Mouse (Mus musculus) midbrain, embryonic 14.5 days (tissue): ENCODE results near the gene Dab1. TPM values are rescaled to one million over a fixed set of nuclear protein-coding genes. Genes with fewer than 3 reads are reported as not detected.

ENCODE experiments used
- ATAC-seq: fragments of 200-750 bp; cut with Nextera tagmentation; 2 replicates; pipeline ENCODE4 v1.8.0; 2017; ENCODE audit warnings: moderate number of reproducible peaks, moderate library complexity; ENCODE audit not compliant: low FRiP score, low TSS enrichment
- DNase-seq: peaks from one replicate; pipeline ENCODE4 v3.0.0-alpha.2; 2015
- H3K27ac ChIP-seq: fragments of 300-500 bp; sonication (generic); replicated peaks from 2 replicates; pipeline ENCODE4 v1.5.1; 2014; ENCODE audit warnings: mild to moderate bottlenecking, low read depth, low read length, moderate library complexity
- H3K27me3 ChIP-seq: fragments of 300-500 bp; sonication (generic); 2 replicates; pipeline ENCODE4 v1.6.1; 2014; ENCODE audit warnings: low read length, control low read depth, mixed read lengths; ENCODE audit not compliant: control insufficient read depth, insufficient read depth
- H3K36me3 ChIP-seq: fragments of 300-500 bp; sonication (generic); 2 replicates; pipeline ENCODE4 v1.6.1; 2014; ENCODE audit warnings: low read length, control low read depth; ENCODE audit not compliant: control insufficient read depth, insufficient read depth
- H3K4me1 ChIP-seq: fragments of 300-500 bp; sonication (generic); 2 replicates; pipeline ENCODE4 v1.6.1; 2014; ENCODE audit warnings: mild to moderate bottlenecking, antibody characterized with exemption, low read length, control low read depth; ENCODE audit not compliant: control insufficient read depth, insufficient read depth
- H3K4me2 ChIP-seq: fragments of 300-500 bp; sonication (generic); 2 replicates; pipeline ENCODE4 v1.6.1; 2014; ENCODE audit warnings: mild to moderate bottlenecking, low read length, moderate library complexity
- H3K4me3 ChIP-seq: fragments of 300-500 bp; sonication (generic); replicated peaks from 2 replicates; pipeline ENCODE4 v1.5.1; 2014; ENCODE audit warnings: low read depth, low read length
- H3K9ac ChIP-seq: fragments of 300-500 bp; sonication (generic); replicated peaks from 2 replicates; pipeline ENCODE4 v1.6.1; 2014; ENCODE audit warnings: mild to moderate bottlenecking, low read length, moderate library complexity
- H3K9me3 ChIP-seq: fragments of 300-500 bp; sonication (generic); 2 replicates; pipeline ENCODE4 v1.6.1; 2016; ENCODE audit warnings: low read length, control low read depth, mixed read lengths; ENCODE audit not compliant: control insufficient read depth
- WGBS: fragments of 180-500 bp; shearing (Covaris S2); extraction: QIAGEN DNeasy Blood & Tissue Kit; methylation state at CpG from one replicate; pipeline ENCODE4 v1.1.7; 2014; 5-methylcytosine and 5-hydroxymethylcytosine counted together
- polyA plus RNA-seq: library from polyadenylated mRNA; unstranded; fragments of >200 nt; fragmentation: Nextera tagmentation; extraction: Ambion mirVana; gene quantifications from 2 replicates; pipeline ENCODE4 v1.2.1, GENCODE M21; 2014

Dab1 gene
- polyA plus RNA-seq, 1 experiment from 2014 or later = 146 TPM

GRCm38 (mm10) chr4:103796416-103796815 is 177.3 kb downstream of the Dab1 start:
- WGBS = 75% methylated on average over 6 of the region's 6 CpGs

GRCm38 (mm10) chr4:103802439-103802838 is 183.3 kb downstream of the Dab1 start:
- Histone ChIP-seq H3K27me3 (no peaks in the 10 kb centered on the region), H3K4me2 (no peak overlapping the region), H3K9me3 (no peaks in the 10 kb centered on the region), H3K9ac (no peak overlapping the region), H3K27ac (no peak overlapping the region), H3K4me3 (no peak overlapping the region), H3K36me3 (no peaks in the 10 kb centered on the region), H3K4me1 (peaks cover 15% of the 10 kb centered on the region)
- WGBS = 91% methylated on average over 4 of the region's 4 CpGs
- DNase-seq = no peak
- no peak for ATAC-seq

More at GRCm38 (mm10) chr4:103796416-103796815, 177.3 kb downstream of the Dab1 start:
- Histone ChIP-seq H3K4me3 (no peak overlapping the region), H3K4me2 (no peak overlapping the region), H3K36me3 (no peaks in the 10 kb centered on the region), H3K9ac (no peak overlapping the region), H3K4me1 (peaks cover 13% of the 10 kb centered on the region; the same call in 1 of the 2 replicates), H3K27ac (no peak overlapping the region), H3K9me3 (no peaks in the 10 kb centered on the region), H3K27me3 (no peaks in the 10 kb centered on the region)
- ATAC-seq (no peak), DNase-seq (peak; percentile 27)

GRCm38 (mm10) chr4:103804461-103804860 is 185.3 kb downstream of the Dab1 start:
- WGBS = 31% methylated on average over 1 of the region's 1 CpGs
- H3K4me1 ChIP-seq = peaks cover 15% of the 10 kb centered on the region
- no peaks in the 10 kb centered on the region for H3K9me3 ChIP-seq
- no peaks in the 10 kb centered on the region for H3K27me3 ChIP-seq
- no peak overlapping the region for H3K4me2 ChIP-seq
- H3K27ac ChIP-seq = peak overlapping the region; percentile 66
- H3K9ac ChIP-seq = no peak overlapping the region
- H3K36me3 ChIP-seq = no peaks in the 10 kb centered on the region
- peak; percentile 73 for DNase-seq
- H3K4me3 ChIP-seq = no peak overlapping the region
- no peak for ATAC-seq

GRCm38 (mm10) chr4:103822669-103823068 is 203.5 kb downstream of the Dab1 start:
- Histone ChIP-seq H3K4me2 (no peak overlapping the region), H3K9me3 (no peaks in the 10 kb centered on the region), H3K9ac (no peak overlapping the region), H3K36me3 (no peaks in the 10 kb centered on the region), H3K4me3 (no peak overlapping the region), H3K27me3 (no peaks in the 10 kb centered on the region), H3K4me1 (no peaks in the 10 kb centered on the region), H3K27ac (no peak overlapping the region)
- ATAC-seq = no peak
- no peak for DNase-seq
- 88% methylated on average over 4 of the region's 4 CpGs for WGBS

DNA sequence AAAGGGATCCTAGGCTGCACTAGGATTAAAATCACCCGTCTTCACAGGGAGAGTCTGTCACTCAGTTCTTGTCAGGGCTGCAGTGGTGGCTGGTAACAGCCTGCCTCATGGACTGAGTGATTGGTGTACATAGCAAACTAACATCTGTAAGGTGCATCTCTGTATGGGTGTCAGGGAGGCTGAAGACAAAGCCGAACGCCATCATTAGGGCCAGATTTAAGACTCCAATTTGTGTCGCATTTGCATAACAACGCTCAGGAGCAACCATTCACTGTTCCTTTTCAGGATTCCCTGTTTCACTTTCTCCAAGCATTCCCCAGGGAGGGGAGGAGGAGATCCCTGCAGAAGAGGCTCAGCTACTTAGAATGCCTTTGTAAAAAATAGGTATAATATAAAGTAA is 219.2 kb downstream of the Dab1 start:
- 13% methylated on average over 5 of the region's 5 CpGs for WGBS
- Histone ChIP-seq H3K36me3 (no peaks in the 10 kb centered on the region), H3K27ac (no peak overlapping the region), H3K9me3 (no peaks in the 10 kb centered on the region), H3K4me3 (no peak overlapping the region), H3K4me2 (0 out of 2 replicates have a peak overlapping the region, but pooled peaks have one; percentile 5), H3K4me1 (no peaks in the 10 kb centered on the region), H3K9ac (no peak overlapping the region), H3K27me3 (no peaks in the 10 kb centered on the region)
- DNase-seq (peak; percentile 70), ATAC-seq (no peak; the same call in 1 of the 2 replicates)

GRCm38 (mm10) chr4:103839541-103839940 is 220.4 kb downstream of the Dab1 start:
- H3K4me1 ChIP-seq = no peaks in the 10 kb centered on the region
- no peak overlapping the region for H3K4me3 ChIP-seq
- no peaks in the 10 kb centered on the region for H3K27me3 ChIP-seq
- no peaks in the 10 kb centered on the region for H3K9me3 ChIP-seq
- no peak overlapping the region for H3K4me2 ChIP-seq
- 94% methylated on average over 2 of the region's 2 CpGs for WGBS
- no peak overlapping the region for H3K27ac ChIP-seq
- ATAC-seq = no peak
- H3K9ac ChIP-seq = no peak overlapping the region
- no peaks in the 10 kb centered on the region for H3K36me3 ChIP-seq
- DNase-seq = no peak

- H3K27me3 ChIP-seq = no peaks in the 10 kb centered on the region
- DNase-seq (peak; percentile 25), ATAC-seq (no peak)
- no peak overlapping the region for H3K27ac ChIP-seq
- H3K9me3 ChIP-seq = no peaks in the 10 kb centered on the region
- 75% methylated on average over 7 of the region's 7 CpGs for WGBS
- no peaks in the 10 kb centered on the region for H3K4me1 ChIP-seq
- no peaks in the 10 kb centered on the region for H3K36me3 ChIP-seq
- no peak overlapping the region for H3K4me2 ChIP-seq
- no peak overlapping the region for H3K9ac ChIP-seq
- no peak overlapping the region for H3K4me3 ChIP-seq
Observed at GRCm38 (mm10) chr4:103841126-103841525, 222.0 kb downstream of the Dab1 start.

DNA sequence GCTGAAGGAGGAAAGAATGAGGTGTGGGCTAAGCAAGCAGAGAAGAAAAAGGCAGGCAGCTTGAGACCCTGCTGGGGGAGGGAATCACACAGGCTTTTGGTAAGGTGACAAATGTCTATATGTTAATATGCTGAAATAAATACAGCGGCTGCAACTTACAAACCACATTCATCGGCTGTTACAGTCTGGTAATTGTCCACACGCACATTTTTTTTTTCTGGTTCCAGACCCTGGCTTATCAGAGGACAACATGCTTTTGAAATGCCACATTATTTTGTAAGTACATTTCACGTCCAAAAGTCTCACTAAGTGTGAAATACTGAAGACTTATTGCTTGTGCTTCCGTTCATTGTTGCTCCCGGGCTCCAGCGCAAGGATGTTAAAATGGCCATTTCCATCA is 225.5 kb downstream of the Dab1 start:
- no peak overlapping the region for H3K4me3 ChIP-seq
- no peak overlapping the region for H3K27ac ChIP-seq
- no peak for DNase-seq
- no peaks in the 10 kb centered on the region for H3K9me3 ChIP-seq
- no peaks in the 10 kb centered on the region for H3K36me3 ChIP-seq
- 72% methylated on average over 7 of the region's 7 CpGs for WGBS
- no peak overlapping the region for H3K9ac ChIP-seq
- H3K4me1 ChIP-seq = no peaks in the 10 kb centered on the region
- no peak overlapping the region for H3K4me2 ChIP-seq
- no peaks in the 10 kb centered on the region for H3K27me3 ChIP-seq
- no peak for ATAC-seq

GRCm38 (mm10) chr4:103857173-103857572 is 238.0 kb downstream of the Dab1 start:
- no peak overlapping the region for H3K27ac ChIP-seq
- no peak for DNase-seq
- WGBS = 24% methylated on average over 1 of the region's 1 CpGs
- no peak overlapping the region for H3K4me2 ChIP-seq
- ATAC-seq = no peak
- H3K9me3 ChIP-seq = no peaks in the 10 kb centered on the region
- no peaks in the 10 kb centered on the region for H3K27me3 ChIP-seq
- H3K4me3 ChIP-seq = no peak overlapping the region
- no peaks in the 10 kb centered on the region for H3K36me3 ChIP-seq
- no peak overlapping the region for H3K9ac ChIP-seq
- no peaks in the 10 kb centered on the region for H3K4me1 ChIP-seq
